Mouse (Mus musculus) forebrain, embryonic 15.5 days (tissue): ENCODE measurements at regions not wholly inside any gene's neighbourhood (a gene's known extent, or its start where the extent isn't known, plus 50 kb on each side); places are given as distances from the start of the nearest gene placed in this dataset.
A peak's percentile ranks its signal among the peaks of the same experiment; 100 is the strongest.

ENCODE experiments used
- ATAC-seq: fragments of 200-750 bp; cut with Nextera tagmentation; replicated peaks from 2 replicates; pipeline ENCODE4 v1.8.0; 2017; ENCODE audit warnings: mild to moderate bottlenecking, moderate TSS enrichment, moderate library complexity
- H3K27ac ChIP-seq: fragments of 300-500 bp; sonication (generic); replicated peaks from 2 replicates; pipeline ENCODE4 v1.5.1; 2015; ENCODE audit warnings: mild to moderate bottlenecking, inconsistent platforms
- H3K27me3 ChIP-seq: fragments of 300-500 bp; sonication (generic); 2 replicates; pipeline ENCODE4 v1.6.1; 2015; ENCODE audit warnings: inconsistent platforms
- H3K36me3 ChIP-seq: fragments of 300-500 bp; sonication (generic); 2 replicates; pipeline ENCODE4 v1.6.1; 2015; ENCODE audit warnings: mild to moderate bottlenecking, inconsistent platforms
- H3K4me1 ChIP-seq: fragments of 300-500 bp; sonication (generic); 2 replicates; pipeline ENCODE4 v1.6.1; 2015; ENCODE audit warnings: inconsistent platforms
- H3K4me2 ChIP-seq: fragments of 300-500 bp; sonication (generic); replicated peaks from 2 replicates; pipeline ENCODE4 v1.6.1; 2015; ENCODE audit warnings: mild to moderate bottlenecking, inconsistent platforms
- H3K4me3 ChIP-seq: fragments of 300-500 bp; sonication (generic); 2 replicates; pipeline ENCODE4 v1.5.1; 2015; ENCODE audit warnings: mild to moderate bottlenecking, inconsistent platforms
- H3K9ac ChIP-seq: fragments of 300-500 bp; sonication (generic); replicated peaks from 2 replicates; pipeline ENCODE4 v1.6.1; 2015; ENCODE audit warnings: mild to moderate bottlenecking, inconsistent platforms
- H3K9me3 ChIP-seq: fragments of 300-500 bp; sonication (generic); 2 replicates; pipeline ENCODE4 v1.6.1; 2016; ENCODE audit warnings: inconsistent platforms
- WGBS: fragments of 180-500 bp; shearing (Covaris S2); methylation state at CpG from one replicate; pipeline ENCODE4 v1.1.7; 2015; ENCODE audit warnings: mixed read lengths; 5-methylcytosine and 5-hydroxymethylcytosine counted together

DNA sequence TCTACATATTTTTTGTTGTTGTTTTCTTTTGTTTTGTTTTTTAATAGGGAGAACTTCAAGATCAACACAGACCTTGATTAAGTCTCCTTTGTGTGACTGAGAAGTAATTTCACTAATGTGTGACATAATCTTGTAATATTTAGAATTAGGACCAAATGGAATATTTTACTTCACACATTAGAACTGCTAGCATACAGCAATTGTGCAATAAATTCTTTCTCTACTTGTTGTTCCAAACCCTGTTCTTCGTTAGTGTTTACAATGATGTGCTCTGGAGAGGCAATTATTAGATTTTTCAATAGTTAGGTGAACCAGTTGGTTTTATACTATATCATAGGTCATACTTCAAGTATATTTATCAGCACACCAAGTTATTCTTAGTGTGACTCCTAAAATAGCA lies 171.3 kb upstream of the Cd180 start:
- no peak for ATAC-seq
- Histone ChIP-seq H3K4me2 (no peak overlapping the region), H3K4me1 (no peaks in the 10 kb centered on the region), H3K9me3 (no peaks in the 10 kb centered on the region), H3K27me3 (no peaks in the 10 kb centered on the region), H3K4me3 (no peak overlapping the region), H3K9ac (no peak overlapping the region), H3K36me3 (no peaks in the 10 kb centered on the region), H3K27ac (no peak overlapping the region)
- 83% methylated on average over 1 of the region's 1 CpGs for WGBS

DNA sequence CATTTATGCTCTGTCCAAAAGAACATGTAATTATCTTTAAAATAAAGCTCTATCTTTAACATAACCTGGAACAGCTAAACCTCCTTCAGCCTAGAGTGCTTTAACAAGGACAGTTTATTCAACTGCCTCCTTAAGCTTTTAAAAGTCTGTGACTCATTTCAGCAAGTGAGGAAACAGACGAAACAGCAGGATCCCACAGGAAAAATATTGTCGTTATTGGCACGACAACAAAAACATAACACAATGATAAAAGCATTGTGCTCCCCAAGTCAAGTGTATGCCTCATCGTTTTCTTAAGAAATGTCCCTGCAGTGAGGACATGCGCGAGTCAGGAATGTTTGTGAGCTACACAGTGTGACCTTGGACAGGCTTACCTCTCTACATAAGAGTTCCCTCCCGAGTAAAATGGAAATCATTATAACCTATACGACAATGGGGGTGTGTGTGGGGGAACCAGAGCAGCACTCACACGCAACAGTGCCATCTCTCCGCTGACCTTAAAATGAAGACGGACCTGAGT lies 166.7 kb upstream of the Cd180 start:
- Histone ChIP-seq H3K36me3 (no peaks in the 10 kb centered on the region), H3K9ac (no peak overlapping the region), H3K27ac (no peak overlapping the region), H3K9me3 (no peaks in the 10 kb centered on the region), H3K4me1 (no peaks in the 10 kb centered on the region), H3K27me3 (no peaks in the 10 kb centered on the region), H3K4me2 (no peak overlapping the region), H3K4me3 (no peak overlapping the region)
- 80% methylated on average over 11 of the region's 11 CpGs for WGBS
- no peak for ATAC-seq

DNA sequence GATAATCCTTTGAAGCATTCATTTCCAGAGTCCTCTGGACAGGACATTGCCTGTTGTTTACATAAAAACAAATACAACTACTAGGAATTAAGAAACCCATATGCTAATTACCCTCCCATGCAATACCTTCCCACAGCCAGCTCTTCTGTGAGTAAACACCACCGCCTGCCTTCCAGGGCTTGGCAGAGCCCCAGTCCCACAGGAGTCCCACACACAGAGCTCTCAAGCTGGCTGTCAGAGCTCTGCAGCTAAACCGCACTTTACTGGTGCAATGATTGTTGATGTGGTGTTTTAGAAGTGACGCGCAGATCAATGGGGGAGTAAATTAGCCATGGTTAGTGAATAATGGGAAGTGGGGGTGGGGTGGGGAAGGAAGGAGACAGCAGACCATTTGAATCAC lies 159.6 kb upstream of the Cd180 start:
- Histone ChIP-seq H3K9me3 (no peaks in the 10 kb centered on the region), H3K27ac (no peak overlapping the region), H3K4me3 (no peak overlapping the region), H3K27me3 (no peaks in the 10 kb centered on the region), H3K4me1 (peaks cover 20% of the 10 kb centered on the region), H3K36me3 (no peaks in the 10 kb centered on the region), H3K9ac (no peak overlapping the region), H3K4me2 (no peak overlapping the region)
- WGBS = 4% methylated on average over 4 of the region's 4 CpGs
- ATAC-seq = peak; percentile 88

DNA sequence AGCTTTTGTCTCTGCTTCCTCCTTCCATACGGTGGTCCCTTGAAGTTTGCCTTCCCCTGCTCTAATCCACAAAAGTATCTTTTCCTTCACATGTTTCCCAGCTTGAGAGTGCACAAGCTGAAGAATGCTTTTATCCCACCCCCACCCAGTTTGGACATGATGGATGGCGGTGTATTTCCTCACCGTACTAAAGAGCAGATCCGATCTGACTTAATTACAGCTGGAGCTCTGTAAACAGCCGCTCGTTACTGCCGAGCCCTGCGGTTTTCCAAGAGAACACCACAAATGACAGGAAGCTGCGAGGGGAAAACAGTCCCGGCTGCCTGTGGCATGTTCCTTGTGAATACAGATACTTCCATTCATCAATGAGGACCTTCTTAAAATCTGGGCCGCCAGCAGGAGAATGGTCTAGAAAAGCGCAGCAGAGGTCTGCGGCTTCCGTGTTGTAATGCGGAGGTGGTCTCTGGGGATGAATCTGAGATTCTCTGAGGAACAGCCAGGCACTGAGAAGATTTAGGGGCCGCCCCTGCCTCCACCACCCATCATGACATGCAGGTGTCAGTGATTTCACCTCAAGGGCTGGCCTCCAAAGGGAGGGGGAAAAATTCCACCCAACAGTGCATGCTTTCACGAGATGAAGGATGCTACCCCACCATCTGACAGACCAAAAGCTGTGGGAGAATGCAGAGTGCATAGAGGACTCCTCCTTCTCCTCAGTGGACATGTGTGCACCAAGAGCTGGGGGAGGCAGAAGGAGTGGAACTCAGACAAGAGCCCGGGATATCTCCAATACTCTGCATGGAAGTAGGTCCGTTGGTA lies 155.7 kb upstream of the Cd180 start:
- no peak overlapping the region for H3K27ac ChIP-seq
- no peaks in the 10 kb centered on the region for H3K36me3 ChIP-seq
- H3K9ac ChIP-seq = 0 out of 2 replicates have a peak overlapping the region, but pooled peaks have one; percentile 15
- WGBS = 24% methylated on average over 19 of the region's 19 CpGs
- peak; percentile 58 for ATAC-seq
- peaks cover 20% of the 10 kb centered on the region for H3K4me1 ChIP-seq
- H3K9me3 ChIP-seq = no peaks in the 10 kb centered on the region
- peak overlapping the region; percentile 37 for H3K4me2 ChIP-seq
- H3K4me3 ChIP-seq = peak overlapping the region; percentile 20
- no peaks in the 10 kb centered on the region for H3K27me3 ChIP-seq

DNA sequence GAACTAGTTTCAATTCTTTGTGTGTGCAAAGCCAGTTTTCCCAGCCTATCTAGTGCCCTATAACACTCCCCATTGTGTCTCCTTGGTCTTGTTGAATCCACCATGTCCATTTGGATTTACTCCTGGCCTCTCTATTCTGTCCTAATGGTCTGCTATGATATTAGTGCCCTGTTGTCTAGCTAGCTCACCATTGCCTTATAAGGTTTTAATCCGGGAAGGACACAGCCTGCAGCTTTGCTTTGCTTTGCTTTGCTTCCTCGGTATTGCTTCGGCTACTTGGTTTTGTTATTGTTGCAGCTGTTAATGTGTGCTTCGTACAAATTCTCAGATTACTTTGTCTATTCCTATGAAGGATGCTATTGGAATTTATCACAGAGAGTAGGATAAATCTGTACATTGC lies 152.9 kb upstream of the Cd180 start:
- Histone ChIP-seq H3K4me3 (no peak overlapping the region), H3K4me1 (peaks cover 9% of the 10 kb centered on the region), H3K27me3 (no peaks in the 10 kb centered on the region), H3K9ac (no peak overlapping the region), H3K9me3 (no peaks in the 10 kb centered on the region), H3K27ac (no peak overlapping the region), H3K36me3 (no peaks in the 10 kb centered on the region), H3K4me2 (no peak overlapping the region)
- no peak for ATAC-seq
- 79% methylated on average over 4 of the region's 4 CpGs for WGBS

DNA sequence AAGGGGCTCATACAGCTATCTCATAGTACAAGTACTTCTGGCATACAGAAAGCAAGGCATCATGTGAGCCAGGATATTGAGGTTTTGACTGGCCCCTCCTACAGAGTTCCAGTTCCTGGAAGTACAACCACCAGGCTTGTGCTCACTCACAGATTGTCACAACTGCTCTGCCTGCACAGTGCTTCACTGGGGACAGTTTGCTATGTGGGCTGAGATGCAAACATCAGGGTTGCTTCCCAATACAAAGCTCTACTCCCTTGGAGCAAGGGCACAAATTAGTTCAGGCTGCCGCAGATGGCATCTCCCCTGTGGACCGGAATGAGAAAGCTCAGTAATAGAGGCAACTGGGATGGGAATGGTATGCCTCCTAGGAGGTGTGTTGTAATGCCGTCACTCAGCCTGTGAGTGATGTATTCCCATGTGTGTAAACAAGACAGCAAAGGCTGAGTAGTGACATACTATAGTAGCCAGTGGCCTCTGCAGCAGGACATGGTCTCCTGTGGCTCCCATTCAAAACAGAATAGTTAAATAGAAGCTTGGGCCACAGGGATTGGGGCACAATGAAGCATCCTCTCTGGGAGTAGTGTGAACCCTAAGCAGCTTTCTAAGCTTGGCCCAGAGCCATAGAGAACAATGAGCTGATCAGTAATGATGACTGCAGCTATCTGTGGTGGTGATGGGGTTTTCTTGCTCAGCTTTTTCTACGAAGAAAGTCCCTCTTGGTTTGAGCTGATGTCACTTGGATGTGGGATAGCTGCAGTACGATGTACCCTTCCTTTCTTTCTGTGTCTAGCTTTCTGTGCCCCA lies 148.8 kb upstream of the Cd180 start:
- WGBS = 49% methylated on average over 5 of the region's 5 CpGs
- H3K4me1 ChIP-seq = 0 out of 2 replicates have a peak, but pooled peaks cover 2% of the 10 kb centered on the region
- H3K36me3 ChIP-seq = no peaks in the 10 kb centered on the region
- H3K9ac ChIP-seq = no peak overlapping the region
- no peak overlapping the region for H3K4me3 ChIP-seq
- no peak overlapping the region for H3K27ac ChIP-seq
- 0 out of 2 replicates have a peak, but pooled peaks have one; percentile 13 for ATAC-seq
- no peak overlapping the region for H3K4me2 ChIP-seq
- no peaks in the 10 kb centered on the region for H3K9me3 ChIP-seq
- no peaks in the 10 kb centered on the region for H3K27me3 ChIP-seq

DNA sequence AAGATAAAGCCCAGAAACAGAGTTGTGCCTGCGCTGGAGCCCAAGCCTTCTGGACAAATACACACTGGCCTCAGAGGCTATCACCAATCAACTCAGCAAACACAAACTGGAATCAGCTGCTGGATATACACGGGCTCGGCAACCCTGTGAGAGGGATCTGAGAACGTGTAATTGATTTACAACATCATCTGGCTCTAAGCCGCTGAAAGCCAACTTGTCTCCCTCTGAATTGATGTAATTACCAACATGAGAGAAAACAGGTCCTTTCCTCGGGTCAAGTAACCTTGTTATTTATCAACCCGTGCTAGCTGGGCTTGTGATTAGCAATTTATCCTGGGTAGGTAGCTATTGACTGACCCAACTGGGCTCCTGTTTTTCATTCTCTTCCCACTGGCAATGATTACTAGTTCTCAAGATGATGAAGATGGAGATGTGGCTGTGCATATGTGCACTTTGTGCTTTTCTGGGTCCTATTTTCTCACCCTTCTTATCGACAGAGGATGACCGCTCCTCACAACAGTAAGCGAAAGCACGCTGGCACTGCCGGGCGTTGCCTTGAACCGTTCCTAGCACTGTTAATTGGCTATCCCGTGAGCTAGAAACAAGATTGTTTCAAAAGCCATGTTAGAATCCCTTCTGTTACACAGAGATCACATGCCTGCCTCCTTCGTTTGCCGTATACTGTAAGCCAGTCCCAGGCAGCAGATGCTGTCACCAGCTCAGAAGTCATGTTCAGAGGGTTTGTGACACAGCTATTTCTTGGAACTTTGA lies 147.3 kb upstream of the Cd180 start:
- no peak for ATAC-seq
- H3K4me2 ChIP-seq = no peak overlapping the region
- no peaks in the 10 kb centered on the region for H3K9me3 ChIP-seq
- 0 out of 2 replicates have a peak, but pooled peaks cover 2% of the 10 kb centered on the region for H3K4me1 ChIP-seq
- H3K9ac ChIP-seq = no peak overlapping the region
- no peaks in the 10 kb centered on the region for H3K36me3 ChIP-seq
- no peaks in the 10 kb centered on the region for H3K27me3 ChIP-seq
- H3K27ac ChIP-seq = no peak overlapping the region
- 55% methylated on average over 17 of the region's 17 CpGs for WGBS
- H3K4me3 ChIP-seq = no peak overlapping the region

DNA sequence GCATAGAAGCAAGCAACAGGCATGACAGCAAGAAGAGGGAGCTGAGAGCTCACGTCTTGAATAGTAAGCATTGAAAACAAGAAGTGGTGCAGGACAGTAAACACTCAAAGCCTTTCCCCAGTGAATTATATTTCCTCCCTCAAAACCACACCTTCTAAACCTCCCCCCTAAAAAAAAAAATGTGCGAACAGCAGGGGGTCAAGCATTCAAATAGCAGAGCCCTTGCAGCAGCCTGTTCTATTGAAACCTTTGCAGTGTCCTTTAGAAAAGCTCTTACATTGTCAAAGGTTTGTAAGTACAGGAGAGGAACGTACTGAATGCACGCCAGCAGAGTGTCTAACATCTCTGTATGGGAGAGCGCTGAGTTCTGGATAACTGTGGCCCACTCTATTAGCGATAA lies 145.1 kb upstream of the Cd180 start:
- no peaks in the 10 kb centered on the region for H3K27me3 ChIP-seq
- no peak overlapping the region for H3K4me2 ChIP-seq
- no peaks in the 10 kb centered on the region for H3K36me3 ChIP-seq
- H3K27ac ChIP-seq = no peak overlapping the region
- no peak overlapping the region for H3K4me3 ChIP-seq
- 21% methylated on average over 6 of the region's 6 CpGs for WGBS
- H3K4me1 ChIP-seq = 0 out of 2 replicates have a peak, but pooled peaks cover 2% of the 10 kb centered on the region
- no peaks in the 10 kb centered on the region for H3K9me3 ChIP-seq
- no peak overlapping the region for H3K9ac ChIP-seq
- no peak for ATAC-seq

DNA sequence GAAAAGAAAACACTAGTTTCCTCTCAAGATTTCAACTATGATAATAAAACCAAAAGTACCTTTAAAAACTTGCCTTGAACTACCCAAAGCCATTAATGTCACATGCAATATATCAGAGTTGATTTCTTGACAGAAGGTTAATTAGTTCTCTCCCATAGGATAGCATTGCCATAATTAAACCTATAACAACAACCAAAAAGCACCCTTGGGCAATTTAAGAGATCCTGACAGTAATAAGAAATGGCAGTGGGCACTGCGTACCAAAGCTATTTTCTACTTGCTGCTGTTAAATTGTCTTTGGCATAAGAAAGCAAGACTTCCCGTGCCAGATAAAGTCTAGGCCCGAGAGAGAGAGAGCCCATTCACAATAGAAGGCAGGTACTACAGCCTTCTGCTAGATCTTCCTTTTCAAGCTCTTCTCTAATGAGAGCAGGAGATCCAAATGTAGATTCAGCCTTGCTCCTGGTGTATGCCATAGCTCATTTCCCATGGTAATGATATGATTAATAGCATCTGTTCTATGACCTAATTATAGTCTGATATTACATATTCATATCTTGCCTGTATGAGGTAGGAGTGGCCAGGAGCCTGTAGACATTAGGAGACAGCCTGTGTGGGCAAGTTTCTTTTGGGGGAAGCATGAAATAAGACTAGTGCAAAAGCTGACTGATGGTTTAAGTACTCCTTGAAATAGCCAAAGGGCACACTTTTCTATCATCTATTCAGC lies 126.3 kb upstream of the Cd180 start:
- Histone ChIP-seq H3K27me3 (no peaks in the 10 kb centered on the region), H3K9me3 (no peaks in the 10 kb centered on the region), H3K4me3 (no peak overlapping the region), H3K4me2 (no peak overlapping the region), H3K36me3 (no peaks in the 10 kb centered on the region), H3K4me1 (no peaks in the 10 kb centered on the region), H3K27ac (no peak overlapping the region), H3K9ac (no peak overlapping the region)
- ATAC-seq = no peak
- 79% methylated on average over 3 of the region's 3 CpGs for WGBS

DNA sequence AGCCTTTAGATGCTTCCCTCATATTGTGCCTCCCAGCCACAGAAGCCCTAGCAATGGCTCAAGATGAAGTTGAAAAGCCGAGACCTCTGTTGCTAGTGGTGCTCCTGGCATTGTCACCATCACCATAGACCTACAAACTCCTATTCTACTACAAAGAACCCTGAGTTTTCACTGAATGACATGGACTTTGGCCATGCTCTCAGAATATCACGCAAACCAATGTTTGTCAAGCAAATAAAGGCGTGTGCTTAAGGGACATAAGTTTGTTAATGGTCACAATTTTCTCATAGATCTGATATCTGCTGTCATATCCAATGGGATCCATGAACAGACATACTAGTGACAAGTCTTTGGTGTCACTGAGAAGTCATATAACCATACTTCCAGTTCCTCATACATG lies 123.8 kb upstream of the Cd180 start:
- H3K9ac ChIP-seq = no peak overlapping the region
- no peaks in the 10 kb centered on the region for H3K9me3 ChIP-seq
- H3K27me3 ChIP-seq = no peaks in the 10 kb centered on the region
- no peak for ATAC-seq
- H3K36me3 ChIP-seq = no peaks in the 10 kb centered on the region
- WGBS = 86% methylated on average over 3 of the region's 3 CpGs
- H3K4me3 ChIP-seq = no peak overlapping the region
- H3K4me2 ChIP-seq = no peak overlapping the region
- H3K27ac ChIP-seq = no peak overlapping the region
- no peaks in the 10 kb centered on the region for H3K4me1 ChIP-seq

DNA sequence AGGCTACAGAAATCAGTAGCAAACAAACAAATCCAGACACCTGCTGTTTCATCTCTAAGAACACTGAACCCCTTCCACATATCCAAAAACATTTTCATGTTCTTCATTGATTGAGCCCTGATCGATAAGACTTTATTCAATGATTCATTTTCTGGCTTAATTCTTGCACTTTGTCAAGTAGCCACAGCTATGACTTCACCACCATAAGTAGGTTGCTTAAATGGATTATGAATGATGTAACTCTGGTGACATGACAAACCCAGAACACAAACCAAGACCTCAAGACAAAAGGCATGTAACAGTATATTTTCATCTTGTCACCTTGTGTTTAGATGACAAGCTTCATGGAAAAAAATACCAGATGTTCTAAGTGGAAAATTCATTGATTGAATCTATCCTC lies 123.1 kb upstream of the Cd180 start:
- Histone ChIP-seq H3K4me2 (no peak overlapping the region), H3K27me3 (no peaks in the 10 kb centered on the region), H3K36me3 (no peaks in the 10 kb centered on the region), H3K4me1 (no peaks in the 10 kb centered on the region), H3K9me3 (no peaks in the 10 kb centered on the region), H3K4me3 (no peak overlapping the region), H3K27ac (no peak overlapping the region), H3K9ac (no peak overlapping the region)
- WGBS = 97% methylated on average over 1 of the region's 1 CpGs
- ATAC-seq = no peak
